Mouse (Mus musculus) lung, adult 2 months (tissue): ENCODE measurements around the gene Atg9b.

Source experiments
- CTCF ChIP-seq: fragments of 200-500 bp; IDR thresholded peaks from 2 replicates; pipeline ENCODE4 v1.5.1; 2011; ENCODE audit warnings: mild to moderate bottlenecking, low read length, control low read depth; ENCODE audit not compliant: insufficient read depth
- POLR2A ChIP-seq: fragments of 200-500 bp; IDR thresholded peaks from 2 replicates; pipeline ENCODE4 v1.6.1; 2011; ENCODE audit warnings: low read depth, mild to moderate bottlenecking, control low read depth, low read length, borderline replicate concordance; ENCODE audit errors: extremely low read depth

- no peak for TF ChIP-seq CTCF
- TF ChIP-seq POLR2A, result no peak
These were observed 9.1 kb upstream of the Atg9b start for GRCm38 (mm10) chr5:24400911-24401605.
